21 mouse cellular contexts compared by ENCODE assay signal in genomic region chr7:65843210-65843609, GRCm38 (mm10). TPM values are rescaled to one million over a fixed set of nuclear protein-coding genes. Genes with fewer than 3 reads are reported as not detected.
A peak's percentile ranks its signal among the peaks of the same experiment; 100 is the strongest.
DNase-seq lines count a peak whose midpoint lies in the region; ATAC-seq and TF ChIP-seq lines count a peak whose summit lies in the region.
"Had no signal": no experiment of that assay in that cellular context is flagged by ENCODE, and none has a peak within 500 bp of the region (broad histone marks: within the 10 kb centered on the region; RNA-seq: fewer than 3 reads in every experiment).

No protein-coding gene starts in this region.

- H3K4me3 ChIP-seq in kidney, postnatal 0 days (replicated peaks; ENCODE audit: low read depth, low read length), result no peak overlapping the region
- no peak overlapping the region for H3K4me3 ChIP-seq in kidney, embryonic 15.5 days (replicated peaks)
- H3K4me3 ChIP-seq in midbrain, postnatal 0 days (ENCODE audit: low read depth, low read length), result no peak overlapping the region
- H3K4me3 ChIP-seq in midbrain, embryonic 13.5 days (replicated peaks), result no peak overlapping the region
- H3K4me3 ChIP-seq: embryonic facial prominence, embryonic 13.5 days; forebrain, embryonic 15.5 days; heart, embryonic 13.5 days; hindbrain, embryonic 15.5 days; liver, embryonic 13.5 days; megakaryocyte, embryonic 14.5 days; midbrain, embryonic 15.5 days; neural tube, embryonic 15.5 days had no signal

- 44% methylated on average over 2 of the region's 2 CpGs for WGBS in kidney, postnatal 0 days
- 51% methylated on average over 2 of the region's 2 CpGs for WGBS in kidney, embryonic 15.5 days
- WGBS in midbrain, postnatal 0 days, result 54% methylated on average over 2 of the region's 2 CpGs
- 59% methylated on average over 2 of the region's 2 CpGs for WGBS in midbrain, embryonic 13.5 days

- no peak overlapping the region for H3K4me2 ChIP-seq in kidney, postnatal 0 days (ENCODE audit: low read length)
- H3K4me2 ChIP-seq in kidney, embryonic 15.5 days, result no peak overlapping the region
- H3K4me2 ChIP-seq in midbrain, postnatal 0 days (ENCODE audit: low read depth, low read length, poor library complexity, severe bottlenecking), result no peak overlapping the region
- H3K4me2 ChIP-seq in midbrain, embryonic 13.5 days (replicated peaks), result no peak overlapping the region
- H3K4me2 ChIP-seq: embryonic facial prominence, embryonic 13.5 days; forebrain, embryonic 15.5 days; heart, embryonic 13.5 days; hindbrain, embryonic 15.5 days; liver, embryonic 13.5 days; midbrain, embryonic 15.5 days; neural tube, embryonic 15.5 days had no signal

- H3K9ac ChIP-seq in kidney, postnatal 0 days (ENCODE audit: low read depth, low read length), result no peak overlapping the region
- H3K9ac ChIP-seq in kidney, embryonic 15.5 days, result no peak overlapping the region
- H3K9ac ChIP-seq in midbrain, postnatal 0 days (replicated peaks; ENCODE audit: low read length, poor library complexity, severe bottlenecking), result no peak overlapping the region
- H3K9ac ChIP-seq in midbrain, embryonic 13.5 days (replicated peaks), result no peak overlapping the region
- H3K9ac ChIP-seq: embryonic facial prominence, embryonic 13.5 days; forebrain, embryonic 15.5 days; heart, embryonic 13.5 days; hindbrain, embryonic 15.5 days; liver, embryonic 13.5 days; midbrain, embryonic 15.5 days; neural tube, embryonic 15.5 days had no signal

- CTCF ChIA-PET in Patski (lab: Charles Lee), result no interaction called here

- DNase-seq in kidney, postnatal 0 days (ENCODE audit: low spot score), result no peak
- no peak for DNase-seq in midbrain, postnatal 0 days (ENCODE audit: low spot score)
- no peak for DNase-seq in Patski (ENCODE audit: low read depth, low spot score)
- no peak for DNase-seq in gastrocnemius, postnatal 14 days
- no peak for DNase-seq in thymus, adult 18-20 months
- DNase-seq: adrenal gland, adult 8-10 months; cerebellum, postnatal 10 days; kidney, adult 18-20 months; kidney, postnatal 14 days; liver, embryonic 13.5 days; right cerebral cortex, postnatal 14 days; spleen, adult 18-20 months had no signal

- intact Hi-C loops in gastrocnemius, postnatal 14 days (cut with DNase I; ENCODE audit: low total_unique reads), result no loop called here

- no peak for ATAC-seq in kidney, postnatal 0 days (replicated peaks; ENCODE audit: low FRiP score, low read depth)
- ATAC-seq in kidney, embryonic 15.5 days (replicated peaks; ENCODE audit: low FRiP score), result no peak
- no peak for ATAC-seq in midbrain, postnatal 0 days (ENCODE audit: low FRiP score)
- ATAC-seq in midbrain, embryonic 13.5 days, result no peak
- ATAC-seq in Patski, result no peak
- ATAC-seq: forebrain, embryonic 15.5 days; midbrain, embryonic 15.5 days had no signal

- H3K4me1 ChIP-seq in kidney, postnatal 0 days (replicated peaks; ENCODE audit: insufficient read depth, low read length), result no peaks in the 10 kb centered on the region
- H3K4me1 ChIP-seq in kidney, embryonic 15.5 days, result peaks cover 2% of the 10 kb centered on the region; the same call in 1 of the 2 replicates
- H3K4me1 ChIP-seq in midbrain, postnatal 0 days (ENCODE audit: insufficient read depth, low read length), result no peaks in the 10 kb centered on the region
- H3K4me1 ChIP-seq in midbrain, embryonic 13.5 days (replicated peaks), result no peaks in the 10 kb centered on the region
- H3K4me1 ChIP-seq: forebrain, embryonic 15.5 days; heart, embryonic 13.5 days; hindbrain, embryonic 15.5 days; liver, embryonic 13.5 days; megakaryocyte, embryonic 14.5 days; midbrain, embryonic 15.5 days; neural tube, embryonic 15.5 days had no signal

- no peaks in the 10 kb centered on the region for H3K9me3 ChIP-seq in kidney, postnatal 0 days (replicated peaks; ENCODE audit: low read length)
- peaks cover 9% of the 10 kb centered on the region for H3K9me3 ChIP-seq in kidney, embryonic 15.5 days (replicated peaks)
- H3K9me3 ChIP-seq in midbrain, postnatal 0 days (ENCODE audit: low read length), result peaks cover 4% of the 10 kb centered on the region; the same call in 1 of the 2 replicates
- H3K9me3 ChIP-seq in midbrain, embryonic 13.5 days, result peaks cover 6% of the 10 kb centered on the region; the same call in 1 of the 2 replicates
- H3K9me3 ChIP-seq: forebrain, embryonic 15.5 days had no signal

- no peaks in the 10 kb centered on the region for H3K27me3 ChIP-seq in kidney, postnatal 0 days (ENCODE audit: insufficient read depth, low read length)
- H3K27me3 ChIP-seq in kidney, embryonic 15.5 days, result no peaks in the 10 kb centered on the region
- no peaks in the 10 kb centered on the region for H3K27me3 ChIP-seq in midbrain, postnatal 0 days (ENCODE audit: insufficient read depth, low read length)
- H3K27me3 ChIP-seq in midbrain, embryonic 13.5 days, result no peaks in the 10 kb centered on the region
- no peaks in the 10 kb centered on the region for H3K27me3 ChIP-seq in Patski
- H3K27me3 ChIP-seq: forebrain, embryonic 15.5 days; hindbrain, embryonic 15.5 days; liver, embryonic 13.5 days; midbrain, embryonic 15.5 days; neural tube, embryonic 15.5 days had no signal

- in situ Hi-C loops in Patski (cut with MboI; ENCODE audit: low pct_unique_long_range_greater_than_20kb), result no loop called here

- POLR2A ChIA-PET in Patski (lab: Charles Lee), result no interaction called here

- H3K36me3 ChIP-seq in kidney, postnatal 0 days (ENCODE audit: insufficient read depth, low read length), result no peaks in the 10 kb centered on the region
- no peaks in the 10 kb centered on the region for H3K36me3 ChIP-seq in kidney, embryonic 15.5 days
- H3K36me3 ChIP-seq in midbrain, postnatal 0 days (ENCODE audit: insufficient read depth, low read length), result no peaks in the 10 kb centered on the region
- H3K36me3 ChIP-seq in midbrain, embryonic 13.5 days, result no peaks in the 10 kb centered on the region
- H3K36me3 ChIP-seq: embryonic facial prominence, embryonic 13.5 days; forebrain, embryonic 15.5 days; heart, embryonic 13.5 days; hindbrain, embryonic 15.5 days; liver, embryonic 13.5 days; midbrain, embryonic 15.5 days; neural tube, embryonic 15.5 days had no signal

- peak; percentile 45; the same call in 1 of the 2 replicates for TF ChIP-seq CTCF in kidney, postnatal 0 days (IDR thresholded peaks at IDR 0.05; ENCODE audit: low read depth)
- TF ChIP-seq CTCF in midbrain, postnatal 0 days (IDR thresholded peaks at IDR 0.05), result peak; percentile 46
- TF ChIP-seq CTCF in Patski (IDR thresholded peaks at IDR 0.05), result peak; percentile 45

- no peak overlapping the region for H3K27ac ChIP-seq in kidney, postnatal 0 days
- H3K27ac ChIP-seq in kidney, embryonic 15.5 days, result no peak overlapping the region
- no peak overlapping the region for H3K27ac ChIP-seq in midbrain, postnatal 0 days (ENCODE audit: low read depth, low read length)
- no peak overlapping the region for H3K27ac ChIP-seq in midbrain, embryonic 13.5 days
- H3K27ac ChIP-seq: embryonic facial prominence, embryonic 13.5 days; forebrain, embryonic 15.5 days; heart, embryonic 13.5 days; hindbrain, embryonic 15.5 days; liver, embryonic 13.5 days; midbrain, embryonic 15.5 days; neural tube, embryonic 15.5 days had no signal

RNA-seq across cellular contexts. Expression of gene Pcsk6, which starts 18.3 kb away (rescaled TPM):
- 3.2 and 4.2 TPM in 2 replicates for polyA plus RNA-seq in kidney, postnatal 0 days (2015; fragmentation: Nextera tagmentation; extraction: Ambion mirVana)
- polyA plus RNA-seq in kidney, embryonic 15.5 days (2015; fragmentation: Nextera tagmentation; extraction: Ambion mirVana), result 2.7 and 2.9 TPM in 2 replicates
- total RNA-seq in midbrain, postnatal 0 days (2014; rRNA removed), result 8.3 and 14.9 TPM in 2 replicates
- polyA plus RNA-seq in midbrain, postnatal 0 days (2015; fragmentation: Nextera tagmentation; extraction: Ambion mirVana), result 1.5 and 1.8 TPM in 2 replicates
- polyA plus RNA-seq in midbrain, embryonic 13.5 days (2015; fragmentation: Nextera tagmentation; extraction: Ambion mirVana), result 0.52 and 0.74 TPM in 2 replicates
- polyA plus RNA-seq in Patski (2021), result 3.0 TPM
- total RNA-seq in gastrocnemius, postnatal 14 days (2021), result 10 to 100 TPM; 31.6 to 39.6 TPM
